Mouse (Mus musculus) regulatory T cell (primary cell): ENCODE data around the gene Ints6l.
"Not testable (repeated sequence)": the region's sequence is repeated elsewhere in the genome, so short reads cannot be mapped to it uniquely, and the experiment has no call there.

Experiments
- in situ Hi-C: fragments of 300-600 bp; cut with MboI, MseI; formaldehyde crosslinking; loops from one replicate; pipeline ENCODE4 v1.15.1; 2025; ENCODE audit warnings: high pct_unique_total_duplicates

Ints6l gene

GRCm38 (mm10) chrX:56524442-56524841 lies 69.8 kb downstream of the Ints6l start, which contains the start of gene Gm10477:
Gene Gm10477 (plus strand): TSS chrX:56524742.
- in situ Hi-C loops, result not testable (repeated sequence)

- in situ Hi-C loops, result no loop called here
Measured at GRCm38 (mm10) chrX:56531266-56531665, 76.6 kb downstream of the Ints6l start.

- in situ Hi-C loops, result no loop called here
Measured at GRCm38 (mm10) chrX:56537162-56537561, 82.5 kb downstream of the Ints6l start.

GRCm38 (mm10) chrX:56549506-56549905 lies 94.8 kb downstream of the Ints6l start, which contains the start of gene Gm648:
Gene Gm648 (minus strand): TSS chrX:56549606.
- in situ Hi-C loops, result no loop called here

DNA sequence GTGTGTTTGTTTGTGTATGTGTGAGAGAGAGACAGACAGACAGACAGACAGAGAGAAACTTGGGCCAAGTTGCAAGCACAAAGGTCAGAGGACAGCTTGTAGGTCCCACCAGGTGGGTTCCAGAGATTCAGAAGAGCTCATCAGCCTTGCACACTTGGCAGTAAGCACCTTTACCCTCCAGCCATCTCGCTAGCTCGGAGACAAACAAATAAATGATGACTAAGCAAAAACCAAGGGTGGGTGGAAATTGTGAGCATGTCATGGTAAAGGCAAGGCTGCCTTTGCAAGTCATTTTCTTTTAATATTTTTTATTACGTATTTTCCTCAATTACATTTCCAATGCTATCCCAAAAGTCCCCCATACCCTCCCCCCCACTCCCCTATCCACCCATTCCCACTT lies 98.9 kb downstream of the Ints6l start:
- in situ Hi-C loops, result no loop called here
